In genomic region chr7:118740532-118741338, GRCm38 (mm10) we compare ENCODE assay signal across 8 mouse cellular contexts. TPM values are rescaled to one million over a fixed set of nuclear protein-coding genes. Genes with fewer than 3 reads are reported as not detected.
A peak's percentile ranks its signal among the peaks of the same experiment; 100 is the strongest.
DNase-seq lines count a peak whose midpoint lies in the region; ATAC-seq lines count a peak whose summit lies in the region.

No protein-coding gene starts in this region.

- peak overlapping the region; percentile 84 for H3K4me3 ChIP-seq in hindbrain, embryonic 16.5 days (ENCODE audit: low read length)
- H3K4me3 ChIP-seq in macrophage (ENCODE audit: inconsistent target), result peak overlapping the region; percentile 96

- peak overlapping the region; percentile 87 for H3K27ac ChIP-seq in hindbrain, embryonic 16.5 days (ENCODE audit: low read depth, low read length)
- H3K27ac ChIP-seq in macrophage, result peak overlapping the region; percentile 93

- H3K27me3 ChIP-seq in hindbrain, embryonic 16.5 days (replicated peaks; ENCODE audit: control insufficient read depth, insufficient read depth, low read length), result no peaks in the 10 kb centered on the region

- peak; percentile 96 for ATAC-seq in hindbrain, embryonic 16.5 days

- H3K9ac ChIP-seq in hindbrain, embryonic 16.5 days (ENCODE audit: low read depth, low read length), result peak overlapping the region; percentile 84

- H3K79me2 ChIP-seq in macrophage (ENCODE audit: inconsistent target), result peaks cover 52% of the 10 kb centered on the region

- H3K4me2 ChIP-seq in hindbrain, embryonic 16.5 days (ENCODE audit: low read length), result peak overlapping the region; percentile 62

- WGBS in hindbrain, embryonic 16.5 days, result 3% methylated on average over 41 of the region's 41 CpGs
- 3% methylated on average over 41 of the region's 41 CpGs for WGBS in macrophage (ENCODE audit: missing documents)

- DNase-seq in WW6 (ENCODE audit: low read depth, low spot score), result peak; percentile 85
- DNase-seq in cerebellum, postnatal 4 days (ENCODE audit: low spot score in 2 of 2), result peak; percentile 90 to 95
- peak; percentile 98 for DNase-seq in gastrocnemius, adult 18-20 months (ENCODE audit: low spot score)
- DNase-seq in left cerebral cortex, adult 18-20 months (ENCODE audit: low spot score in 2 of 2), result peak; percentile 96 to 97
- DNase-seq in right cerebral cortex, adult 18-20 months, result peak; percentile 97
- DNase-seq in urinary bladder, postnatal 10 days (ENCODE audit: low spot score), result peak; percentile 94

- no peaks in the 10 kb centered on the region for H3K9me3 ChIP-seq in hindbrain, embryonic 16.5 days (ENCODE audit: control insufficient read depth, low read length)

- peaks cover 12% of the 10 kb centered on the region for H3K4me1 ChIP-seq in hindbrain, embryonic 16.5 days (ENCODE audit: control insufficient read depth, insufficient read depth, low read depth, low read length)

- peaks cover 7% of the 10 kb centered on the region; the same call in 1 of the 2 replicates for H3K36me3 ChIP-seq in hindbrain, embryonic 16.5 days (ENCODE audit: control insufficient read depth, insufficient read depth, low read length)
- peaks cover 19% of the 10 kb centered on the region for H3K36me3 ChIP-seq in macrophage (ENCODE audit: inconsistent target)

RNA-seq across cellular contexts. Expression of gene Vps35l, which starts 0.7 kb away (rescaled TPM):
- total RNA-seq in gastrocnemius, adult 18-20 months (2021), result 10 to 100 TPM; 20.4 to 20.5 TPM
- 91.9 and 102 TPM in 2 replicates for polyA plus RNA-seq in hindbrain, embryonic 16.5 days (2015; fragmentation: Nextera tagmentation; extraction: Ambion mirVana)
- 10 to 100 TPM; 50.4 to 61.4 TPM for total RNA-seq in left cerebral cortex, adult 18-20 months (2021)
- total RNA-seq in macrophage (2018; cell fraction: chromatin; rRNA removed), result 100 to 1,000 TPM; 109 to 369 (median 222) TPM
- 100 to 1,000 TPM; 103 to 157 (median 135) TPM for total RNA-seq in macrophage (2018; cell fraction: cytosol; rRNA removed)
- 100 to 1,000 TPM in 18 of 26 experiments, 10 to 100 TPM in 8; 80.9 to 206 (median 115) TPM for total RNA-seq in macrophage (2018; cell fraction: nucleus; rRNA removed)
- polyA plus RNA-seq in macrophage (2018), result 93.8 to 123 TPM (median 106 TPM) in 3 replicates

RNA-seq across cellular contexts. Expression of gene Ccp110, which starts 28.4 kb away (rescaled TPM):
- total RNA-seq in gastrocnemius, adult 18-20 months (2021), result 1 to 10 TPM; 2.0 to 3.2 TPM
- 22.9 and 29.2 TPM in 2 replicates for polyA plus RNA-seq in hindbrain, embryonic 16.5 days (2015; fragmentation: Nextera tagmentation; extraction: Ambion mirVana)
- total RNA-seq in left cerebral cortex, adult 18-20 months (2021), result 10 to 100 TPM; 45.8 to 51.7 TPM
- total RNA-seq in macrophage (2018; cell fraction: chromatin; rRNA removed), result 10 to 100 TPM in 17 of 26 experiments, 1 to 10 TPM in 9; 2.5 to 27.9 (median 13.9) TPM
- 1 to 10 TPM in 25 of 26 experiments, under 1 TPM in 1; 0.72 to 4.7 (median 3.4) TPM for total RNA-seq in macrophage (2018; cell fraction: cytosol; rRNA removed)
- 10 to 100 TPM in 9 of 26 experiments, 1 to 10 TPM in 17; 1.6 to 20.0 (median 8.6) TPM for total RNA-seq in macrophage (2018; cell fraction: nucleus; rRNA removed)
- polyA plus RNA-seq in macrophage (2018), result 3.3 to 3.7 TPM (median 3.6 TPM) in 3 replicates

RNA-seq across cellular contexts. Expression of gene Gde1, which starts 35.2 kb away (rescaled TPM):
- 10 to 100 TPM; 45.4 to 45.7 TPM for total RNA-seq in gastrocnemius, adult 18-20 months (2021)
- 226 and 249 TPM in 2 replicates for polyA plus RNA-seq in hindbrain, embryonic 16.5 days (2015; fragmentation: Nextera tagmentation; extraction: Ambion mirVana)
- total RNA-seq in left cerebral cortex, adult 18-20 months (2021), result 100 to 1,000 TPM; 241 to 246 TPM
- 10 to 100 TPM in 23 of 26 experiments, 1 to 10 TPM in 3; 8.2 to 30.6 (median 17.9) TPM for total RNA-seq in macrophage (2018; cell fraction: chromatin; rRNA removed)
- total RNA-seq in macrophage (2018; cell fraction: cytosol; rRNA removed), result 10 to 100 TPM; 44.6 to 66.4 (median 55.3) TPM
- total RNA-seq in macrophage (2018; cell fraction: nucleus; rRNA removed), result 10 to 100 TPM; 11.5 to 58.5 (median 32.5) TPM
- polyA plus RNA-seq in macrophage (2018), result 51.1 to 88.2 TPM (median 86.2 TPM) in 3 replicates

Comparison
In these comparisons a context has a peak if more than half of its experiments do, and no peak if none do; other contexts are left out.
1. Peak in every context shown above with its lines: DNase-seq, ATAC-seq, H3K4me3 ChIP-seq and H3K27ac ChIP-seq.
2. RNA of gene Ccp110, which starts 28.4 kb away (total RNA-seq): 45.8 to 51.7 TPM in left cerebral cortex, adult 18-20 months; 2.0 to 3.2 TPM in gastrocnemius, adult 18-20 months; every median in the first group is over 10 times any median in the second.
3. RNA of gene Gde1, which starts 35.2 kb away (total RNA-seq): 241 to 246 TPM in left cerebral cortex, adult 18-20 months; 45.4 to 45.7 TPM in gastrocnemius, adult 18-20 months; every median in the first group is over 4 times any median in the second.